Mouse (Mus musculus) intestine, embryonic 15.5 days (tissue): Measurements from ENCODE around the gene Dlg4. TPM values are rescaled to one million over a fixed set of nuclear protein-coding genes. Genes with fewer than 3 reads are reported as not detected.

Experiments used
- microRNA counts: library from miRNA; unstranded; fragments of <30 nt; microRNA quantifications from one replicate; lab custom pipeline; 2016
- polyA plus RNA-seq: library from polyadenylated mRNA; unstranded; fragments of >200 nt; fragmentation: Nextera tagmentation; extraction: Ambion mirVana; gene quantifications from 2 replicates; pipeline ENCODE4 v1.2.1, GENCODE M21; 2015

Gene Dlg4
- polyA plus RNA-seq, 1 experiment from 2014 or later: 7.2 TPM

MicroRNAs encoded within 50 kb of the gene (microRNA counts, 519-probe panel; counts per million panel counts)
- 97.1 counts per million, percentile 29 among the panel's probes with 10 or more counts for microRNA mmu-miR-324-3p (lab: Ali Mortazavi, UCI)
- 2,789 counts per million, percentile 72 among the panel's probes with 10 or more counts for microRNA mmu-miR-324-5p (lab: Ali Mortazavi, UCI)

Other genes with a start within 250 kb of the Dlg4 start
- gene Chrnb1, start 221.0 kb upstream of the Dlg4 start, polyA plus RNA-seq: 3.5 and 4.3 TPM in 2 replicates
- 1.2 and 1.4 TPM in 2 replicates for gene Fgf11, start 215.1 kb upstream of the Dlg4 start, polyA plus RNA-seq
- gene Tmem102, start 211.3 kb upstream of the Dlg4 start, polyA plus RNA-seq: 31.2 and 31.4 TPM in 2 replicates
- not detected in 2 replicates for gene Gm39566, start 201.6 kb upstream of the Dlg4 start, polyA plus RNA-seq
- gene Spem2, start 198.5 kb upstream of the Dlg4 start, polyA plus RNA-seq: not detected in 2 replicates
- 0.21 TPM in 1 of 2 replicates, not detected in the other for gene Spem1, start 194.8 kb upstream of the Dlg4 start, polyA plus RNA-seq
- gene Nlgn2, start 179.2 kb upstream of the Dlg4 start, polyA plus RNA-seq: 5.2 and 5.3 TPM in 2 replicates
- gene Tmem256, start 178.4 kb upstream of the Dlg4 start, polyA plus RNA-seq: 442 and 459 TPM in 2 replicates
- 70.4 and 74.6 TPM in 2 replicates for gene Plscr3, start 170.6 kb upstream of the Dlg4 start, polyA plus RNA-seq
- gene Tnk1, start 158.2 kb upstream of the Dlg4 start, polyA plus RNA-seq: 14.4 and 16.4 TPM in 2 replicates
- not detected in 2 replicates for gene Tmem95, start 138.9 kb upstream of the Dlg4 start, polyA plus RNA-seq
- gene Kctd11, start 135.5 kb upstream of the Dlg4 start, polyA plus RNA-seq: 5.2 and 5.5 TPM in 2 replicates
- gene Acap1, start 121.4 kb upstream of the Dlg4 start, polyA plus RNA-seq: 4.8 and 5.9 TPM in 2 replicates
- gene 2810408A11Rik, start 116.0 kb upstream of the Dlg4 start, polyA plus RNA-seq: 7.7 and 7.9 TPM in 2 replicates
- 7.0 and 10.0 TPM in 2 replicates for gene Neurl4, start 115.9 kb upstream of the Dlg4 start, polyA plus RNA-seq
- gene Gps2, start 103.1 kb upstream of the Dlg4 start, polyA plus RNA-seq: 68.1 and 68.5 TPM in 2 replicates
- 1,625 and 1,693 TPM in 2 replicates for gene Eif5a, start 95.0 kb upstream of the Dlg4 start, polyA plus RNA-seq
- 2.5 and 3.1 TPM in 2 replicates for gene Ybx2, start 81.1 kb upstream of the Dlg4 start, polyA plus RNA-seq
- 20.4 and 21.8 TPM in 2 replicates for gene Slc2a4, start 68.8 kb upstream of the Dlg4 start, polyA plus RNA-seq
- 977 and 1,030 TPM in 2 replicates for gene Cldn7, start 52.2 kb upstream of the Dlg4 start, polyA plus RNA-seq
- gene Ctdnep1, start 35.8 kb upstream of the Dlg4 start, polyA plus RNA-seq: 23.2 and 26.3 TPM in 2 replicates
- gene Elp5, start 34.4 kb upstream of the Dlg4 start, polyA plus RNA-seq: 102 and 105 TPM in 2 replicates
- gene Gabarap, start 25.8 kb upstream of the Dlg4 start, polyA plus RNA-seq: 529 and 559 TPM in 2 replicates
- 58.6 and 61.3 TPM in 2 replicates for gene Phf23, start 21.2 kb upstream of the Dlg4 start, polyA plus RNA-seq
- 30.5 and 31.8 TPM in 2 replicates for gene Dvl2, start 16.3 kb upstream of the Dlg4 start, polyA plus RNA-seq
- gene Acadvl, start 1.5 kb upstream of the Dlg4 start, polyA plus RNA-seq: 114 and 128 TPM in 2 replicates
- gene Asgr1, start 37.1 kb downstream of the Dlg4 start, polyA plus RNA-seq: 0.19 and 0.56 TPM in 2 replicates
- gene Asgr2, start 75.7 kb downstream of the Dlg4 start, polyA plus RNA-seq: 0.21 and 0.43 TPM in 2 replicates
- gene Mgl2, start 113.4 kb downstream of the Dlg4 start, polyA plus RNA-seq: 0.72 and 0.80 TPM in 2 replicates
- 0.98 and 1.2 TPM in 2 replicates for gene Clec10a, start 139.3 kb downstream of the Dlg4 start, polyA plus RNA-seq
- gene Slc16a11, start 195.8 kb downstream of the Dlg4 start, polyA plus RNA-seq: 2.9 and 3.7 TPM in 2 replicates
- gene Slc16a13, start 204.1 kb downstream of the Dlg4 start, polyA plus RNA-seq: 13.2 and 16.0 TPM in 2 replicates
- 11.1 and 11.9 TPM in 2 replicates for gene Bcl6b, start 212.9 kb downstream of the Dlg4 start, polyA plus RNA-seq
- 133 and 138 TPM in 2 replicates for gene 0610010K14Rik, start 221.0 kb downstream of the Dlg4 start, polyA plus RNA-seq
- gene Gm21988, start 222.9 kb downstream of the Dlg4 start, polyA plus RNA-seq: 8.8 and 10.6 TPM in 2 replicates
- 196 and 226 TPM in 2 replicates for gene Rnasek, start 222.9 kb downstream of the Dlg4 start, polyA plus RNA-seq
- gene Alox12, start 238.4 kb downstream of the Dlg4 start, polyA plus RNA-seq: 2.1 and 2.2 TPM in 2 replicates